Mouse (Mus musculus) myocyte (in vitro differentiated cells): Measurements from ENCODE around the gene Scd2. TPM values are rescaled to one million over a fixed set of nuclear protein-coding genes. Genes with fewer than 3 reads are reported as not detected.

Experiments
- H3K27me3 ChIP-seq: one replicate; pipeline ENCODE4 v1.6.1; 2011; ENCODE audit not compliant: control insufficient read depth, insufficient read depth, insufficient read length
- H3K36me3 ChIP-seq: one replicate; pipeline ENCODE4 v1.6.1; 2011; ENCODE audit not compliant: control insufficient read depth, insufficient read depth
- H3K4me2 ChIP-seq: one replicate; pipeline ENCODE4 v1.6.1; 2011; ENCODE audit warnings: low read depth, control low read depth
- H3K4me3 ChIP-seq: one replicate; pipeline ENCODE4 v1.5.1; 2011; ENCODE audit warnings: mild to moderate bottlenecking, control low read depth, moderate library complexity
- H3K79me2 ChIP-seq: one replicate; pipeline ENCODE4 v1.6.1; 2011; ENCODE audit not compliant: control insufficient read depth, insufficient read depth
- H3ac ChIP-seq: one replicate; pipeline ENCODE4 v1.6.1; 2011; ENCODE audit not compliant: control insufficient read depth, insufficient read length
- CEBPB ChIP-seq: IDR thresholded peaks from 2 replicates; pipeline ENCODE4 v1.6.1; 2011; ENCODE audit warnings: mild to moderate bottlenecking, moderate library complexity; ENCODE audit not compliant: poor library complexity, insufficient read depth, severe bottlenecking
- E2F4 ChIP-seq: IDR thresholded peaks from one replicate; pipeline ENCODE4 v1.6.1; 2011; ENCODE audit warnings: mild to moderate bottlenecking, control low read depth, moderate library complexity; ENCODE audit not compliant: insufficient read depth
- MAX ChIP-seq: IDR thresholded peaks from one replicate; pipeline ENCODE4 v1.6.1; 2011; ENCODE audit warnings: low read depth, mild to moderate bottlenecking, control low read depth
- MYOD1 ChIP-seq, 3 experiments: IDR thresholded peaks; one replicate each; pipeline ENCODE4 v1.6.1; 2011; ENCODE audit warnings: control low read depth in 2 of 3, low read depth in 2 of 3, mild to moderate bottlenecking in 2 of 3, moderate library complexity in 1 of 3; ENCODE audit not compliant: insufficient read length in 2 of 3, control insufficient read depth in 1 of 3
- MYOG ChIP-seq, 3 experiments: IDR thresholded peaks; one replicate each; pipeline ENCODE4 v1.6.1; 2011; ENCODE audit warnings: control low read depth in 2 of 3, low read depth in 2 of 3, mild to moderate bottlenecking in 2 of 3; ENCODE audit not compliant: insufficient read length in 2 of 3, control insufficient read depth in 1 of 3, insufficient read depth in 1 of 3
- POLR2A ChIP-seq: IDR thresholded peaks from one replicate; pipeline ENCODE4 v1.6.1; 2011; ENCODE audit warnings: low read depth, mild to moderate bottlenecking, control low read depth, moderate library complexity; ENCODE audit not compliant: insufficient read length
- POLR2AphosphoS2 ChIP-seq: IDR thresholded peaks from one replicate; pipeline ENCODE4 v1.6.1; 2011; ENCODE audit warnings: low read depth, control low read depth; ENCODE audit not compliant: insufficient read length
- REST ChIP-seq: IDR thresholded peaks from one replicate; pipeline ENCODE4 v1.6.1; 2011; ENCODE audit warnings: mild to moderate bottlenecking, control low read depth, moderate library complexity; ENCODE audit not compliant: insufficient read depth, insufficient read length
- SRF ChIP-seq: IDR thresholded peaks from one replicate; pipeline ENCODE4 v1.6.1; 2011; ENCODE audit warnings: low read depth; ENCODE audit not compliant: control insufficient read depth, insufficient read length
- TCF12 ChIP-seq: IDR thresholded peaks from one replicate; pipeline ENCODE4 v1.6.1; 2011; ENCODE audit warnings: mild to moderate bottlenecking, control low read depth; ENCODE audit not compliant: poor library complexity, insufficient read depth, severe bottlenecking
- TCF3 ChIP-seq: IDR thresholded peaks from one replicate; pipeline ENCODE4 v1.6.1; 2011; ENCODE audit warnings: low read depth, control low read depth; ENCODE audit not compliant: insufficient read length
- USF1 ChIP-seq: IDR thresholded peaks from one replicate; pipeline ENCODE4 v1.6.1; 2011; ENCODE audit warnings: low read depth, mild to moderate bottlenecking, control low read depth, moderate library complexity
- polyA plus RNA-seq: library from polyadenylated mRNA; unstranded; fragments of >200 nt; fragmentation: generic; extraction: Trizol; gene quantifications from one replicate; pipeline ENCODE4 v1.2.1, GENCODE M21; 2012; ENCODE audit warnings: missing spikeins

Scd2 gene
- polyA plus RNA-seq, 1 experiment: 868 TPM

- Histone ChIP-seq H3K4me2 (no peak overlapping the region), H3K27me3 (no peaks in the 10 kb centered on the region), H3K79me2 (no peaks in the 10 kb centered on the region), H3ac (no peak overlapping the region), H3K36me3 (no peaks in the 10 kb centered on the region), H3K4me3 (no peak overlapping the region)
- TF ChIP-seq MYOG (IDR thresholded peaks at IDR 0.05; ENCODE audit: control insufficient read depth in 1 of 3, insufficient read depth in 1 of 3, insufficient read length in 2 of 3, low read depth in 2 of 3) (no peak), MAX (no peak), TCF3 (no peak), E2F4 (no peak), POLR2A (no peak), REST (no peak), TCF12 (no peak), USF1 (no peak), MYOD1 (IDR thresholded peaks at IDR 0.05; ENCODE audit: control insufficient read depth in 1 of 3, insufficient read length in 2 of 3, low read depth in 2 of 3) (no peak), SRF (no peak), POLR2AphosphoS2 (no peak), CEBPB (no peak)
Measured at GRCm38 (mm10) chr19:44333991-44334390, 40.5 kb downstream of the Scd2 start.

DNA sequence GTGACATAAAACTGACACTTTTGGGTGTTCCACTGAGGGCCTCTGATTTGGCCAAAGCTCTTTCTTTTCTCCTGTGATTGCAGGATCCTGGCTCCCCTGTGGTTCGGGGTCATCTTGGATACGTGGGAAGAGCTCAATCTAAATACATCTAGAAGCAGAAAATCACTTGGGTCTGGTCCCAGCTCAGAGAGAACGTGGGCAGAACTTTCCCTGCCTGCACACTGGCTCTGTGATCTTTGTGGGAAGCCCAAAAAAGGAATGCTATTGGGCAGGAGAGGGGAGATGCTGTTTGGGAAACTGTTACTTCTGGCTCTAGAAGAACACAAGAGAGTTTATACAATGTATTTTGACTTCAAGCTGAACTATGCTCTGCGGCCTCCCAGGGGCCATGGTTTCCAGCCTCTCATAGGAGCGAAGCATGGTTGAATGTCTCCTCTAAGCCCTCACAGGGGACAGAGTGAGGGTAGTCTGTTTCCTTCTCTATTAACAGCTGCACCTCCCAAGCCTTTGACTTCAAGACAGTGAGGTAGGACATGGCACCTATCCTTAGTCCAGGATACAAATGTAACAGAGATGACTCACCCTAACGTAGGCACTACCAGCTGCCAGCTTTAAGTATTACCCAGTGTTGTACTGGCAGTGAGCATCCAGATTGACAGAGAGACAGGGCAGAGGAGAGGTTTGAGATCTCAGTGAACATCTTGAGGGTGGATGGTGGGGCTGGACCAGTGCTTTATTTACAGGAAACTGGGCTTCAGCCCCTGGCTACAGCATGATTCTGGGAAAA, 42.6 kb downstream of the Scd2 start:
- no peaks in the 10 kb centered on the region for H3K36me3 ChIP-seq
- H3K4me3 ChIP-seq: no peak overlapping the region
- no peak overlapping the region for H3ac ChIP-seq
- H3K27me3 ChIP-seq: no peaks in the 10 kb centered on the region
- H3K4me2 ChIP-seq: no peak overlapping the region
- TF ChIP-seq TCF3: no peak
- TF ChIP-seq MYOG (IDR thresholded peaks at IDR 0.05; ENCODE audit: control insufficient read depth in 1 of 3, insufficient read depth in 1 of 3, insufficient read length in 2 of 3, low read depth in 2 of 3): no peak
- TF ChIP-seq E2F4: no peak
- TF ChIP-seq TCF12: no peak
- TF ChIP-seq USF1: no peak
- TF ChIP-seq CEBPB: no peak
- TF ChIP-seq MYOD1 (IDR thresholded peaks at IDR 0.05; ENCODE audit: control insufficient read depth in 1 of 3, insufficient read length in 2 of 3, low read depth in 2 of 3): peak in 1 of 3 experiments; percentile 40
- no peaks in the 10 kb centered on the region for H3K79me2 ChIP-seq

GRCm38 (mm10) chr19:44349689-44350088, 56.2 kb downstream of the Scd2 start:
- no peak overlapping the region for H3K4me3 ChIP-seq

GRCm38 (mm10) chr19:44351756-44352155, 58.3 kb downstream of the Scd2 start:
- H3K79me2 ChIP-seq: no peaks in the 10 kb centered on the region
- no peak overlapping the region for H3K4me2 ChIP-seq
- no peak overlapping the region for H3ac ChIP-seq
- TF ChIP-seq MYOG (IDR thresholded peaks at IDR 0.05; ENCODE audit: control insufficient read depth in 1 of 3, insufficient read depth in 1 of 3, insufficient read length in 2 of 3, low read depth in 2 of 3): no peak
- no peak for TF ChIP-seq MAX
- no peak for TF ChIP-seq E2F4
- no peak for TF ChIP-seq USF1
- no peak for TF ChIP-seq TCF3
- no peak for TF ChIP-seq POLR2AphosphoS2
- TF ChIP-seq SRF: no peak
- no peak for TF ChIP-seq REST
- no peak for TF ChIP-seq MYOD1 (IDR thresholded peaks at IDR 0.05; ENCODE audit: control insufficient read depth in 1 of 3, insufficient read length in 2 of 3, low read depth in 2 of 3)
- no peak for TF ChIP-seq CEBPB
- no peak for TF ChIP-seq POLR2A
- TF ChIP-seq TCF12: no peak
- H3K36me3 ChIP-seq: no peaks in the 10 kb centered on the region
- H3K4me3 ChIP-seq: no peak overlapping the region
- H3K27me3 ChIP-seq: no peaks in the 10 kb centered on the region

More at GRCm38 (mm10) chr19:44349689-44350088, 56.2 kb downstream of the Scd2 start:
- H3K79me2 ChIP-seq: no peaks in the 10 kb centered on the region
- TF ChIP-seq POLR2AphosphoS2: no peak
- no peak for TF ChIP-seq MYOG (IDR thresholded peaks at IDR 0.05; ENCODE audit: control insufficient read depth in 1 of 3, insufficient read depth in 1 of 3, insufficient read length in 2 of 3, low read depth in 2 of 3)
- no peak for TF ChIP-seq MAX
- no peak for TF ChIP-seq POLR2A
- TF ChIP-seq MYOD1 (IDR thresholded peaks at IDR 0.05; ENCODE audit: control insufficient read depth in 1 of 3, insufficient read length in 2 of 3, low read depth in 2 of 3): no peak
- TF ChIP-seq E2F4: no peak
- no peak for TF ChIP-seq TCF12
- no peaks in the 10 kb centered on the region for H3K27me3 ChIP-seq
- H3K36me3 ChIP-seq: no peaks in the 10 kb centered on the region
- no peak overlapping the region for H3K4me2 ChIP-seq
- no peak overlapping the region for H3ac ChIP-seq

Other genes starting within 250 kb of the Scd2 start
- gene Erlin1, start 223.9 kb upstream of the Scd2 start, polyA plus RNA-seq: 13.5 TPM
- 12.2 TPM for gene Chuk, start 186.2 kb upstream of the Scd2 start, polyA plus RNA-seq
- 10.3 TPM for gene Cwf19l1, start 157.8 kb upstream of the Scd2 start, polyA plus RNA-seq
- 65.1 TPM for gene Bloc1s2, start 147.2 kb upstream of the Scd2 start, polyA plus RNA-seq
- gene Pkd2l1, start 101.2 kb upstream of the Scd2 start, polyA plus RNA-seq: not detected
- 0.05 TPM for gene Scd3, start 90.4 kb upstream of the Scd2 start, polyA plus RNA-seq
- 0.16 TPM for gene Scd4, start 39.4 kb downstream of the Scd2 start, polyA plus RNA-seq
- 347 TPM for gene Scd1, start 114.2 kb downstream of the Scd2 start, polyA plus RNA-seq
- not detected for gene Wnt8b, start 199.8 kb downstream of the Scd2 start, polyA plus RNA-seq